Mouse (Mus musculus) left cerebral cortex, postnatal 4 days (tissue): ENCODE measurements around the gene Olfr876. TPM values are rescaled to one million over a fixed set of nuclear protein-coding genes. Genes with fewer than 3 reads are reported as not detected.
A peak's percentile ranks its signal among the peaks of the same experiment; 100 is the strongest.
"Not testable (repeated sequence)": the region's sequence is repeated elsewhere in the genome, so short reads cannot be mapped to it uniquely, and the experiment has no call there.

Experiments used
- DNase-seq: peaks from one replicate; pipeline ENCODE4 v3.0.0-alpha.2; 2022
- intact Hi-C: fragments of 180-260 bp; cut with DNase I; formaldehyde crosslinking; loops from one replicate; pipeline ENCODE4 v1.15.1; 2025
- total RNA-seq, 2 experiments: library from RNA; stranded (reverse); gene quantifications; 2 replicates each; pipeline ENCODE4 v1.2.3; 2021

The Olfr876 gene
- total RNA-seq: not detected

- no peak for DNase-seq
Observed at GRCm38 (mm10) chr9:37802731-37803130, at the start of gene Olfr876. TSS of gene Olfr876 (plus strand) at chr9:37803031.

GRCm38 (mm10) chr9:37761728-37762127 is 41.1 kb upstream of the Olfr876 start:
- no peak for DNase-seq

More at GRCm38 (mm10) chr9:37802731-37803130, at the start of gene Olfr876:
- intact Hi-C loops: no loop called here

GRCm38 (mm10) chr9:37762541-37762940 is 40.3 kb upstream of the Olfr876 start:
- intact Hi-C loops: no loop called here

More at GRCm38 (mm10) chr9:37761728-37762127, 41.1 kb upstream of the Olfr876 start:
- intact Hi-C loops: no loop called here

GRCm38 (mm10) chr9:37770661-37771060 is 32.2 kb upstream of the Olfr876 start:
- intact Hi-C loops: no loop called here
- no peak for DNase-seq

More at GRCm38 (mm10) chr9:37762541-37762940, 40.3 kb upstream of the Olfr876 start:
- DNase-seq: peak; percentile 26

GRCm38 (mm10) chr9:37771759-37772158 is 31.1 kb upstream of the Olfr876 start, which contains the start of gene Olfr875:
TSS of gene Olfr875 (plus strand) at chr9:37771857.
- intact Hi-C loops: no loop called here
- no peak for DNase-seq

GRCm38 (mm10) chr9:37782766-37783260 is 20.0 kb upstream of the Olfr876 start:
- intact Hi-C loops: no loop called here
- peak; percentile 57 for DNase-seq

GRCm38 (mm10) chr9:37783394-37784387 is 19.1 kb upstream of the Olfr876 start:
- intact Hi-C loops, DNase-seq: not testable (repeated sequence)

GRCm38 (mm10) chr9:37786411-37786810 is 16.4 kb upstream of the Olfr876 start:
- DNase-seq: no peak
- intact Hi-C loops: no loop called here

GRCm38 (mm10) chr9:37802055-37802454 is 776 bp upstream of the Olfr876 start:
- DNase-seq: no peak
- intact Hi-C loops: no loop called here

GRCm38 (mm10) chr9:37807235-37807634 is 4.4 kb downstream of the Olfr876 start:
- no peak for DNase-seq
- intact Hi-C loops: no loop called here

- no peak for DNase-seq
- intact Hi-C loops: no loop called here
Observed at GRCm38 (mm10) chr9:37808456-37808855, 5.6 kb downstream of the Olfr876 start.

GRCm38 (mm10) chr9:37808976-37809375 is 6.1 kb downstream of the Olfr876 start:
- DNase-seq: peak; percentile 21
- intact Hi-C loops: no loop called here

- intact Hi-C loops: no loop called here
Observed at GRCm38 (mm10) chr9:37814696-37815095, 11.9 kb downstream of the Olfr876 start.

GRCm38 (mm10) chr9:37829881-37830280 is 27.1 kb downstream of the Olfr876 start:
- intact Hi-C loops: no loop called here
- no peak for DNase-seq

More at GRCm38 (mm10) chr9:37814696-37815095, 11.9 kb downstream of the Olfr876 start:
- DNase-seq: no peak

GRCm38 (mm10) chr9:37833341-37833740 is 30.5 kb downstream of the Olfr876 start:
- intact Hi-C loops: no loop called here

GRCm38 (mm10) chr9:37849267-37849666 is 46.4 kb downstream of the Olfr876 start:
- no peak for DNase-seq
- intact Hi-C loops: no loop called here

More at GRCm38 (mm10) chr9:37833341-37833740, 30.5 kb downstream of the Olfr876 start:
- no peak for DNase-seq

GRCm38 (mm10) chr9:37853969-37854368 is 51.1 kb downstream of the Olfr876 start, which contains the start of gene Olfr877:
TSS of gene Olfr877 (plus strand) at chr9:37854269.
- DNase-seq: no peak
- intact Hi-C loops: loop anchor here (1.0 kb wide), 1 partner anchor 37 kb away; no protein-coding TSS in a partner anchor
